Mouse (Mus musculus) retina, postnatal 1 day (tissue): ENCODE data around the gene Mest.

Experiments
- DNase-seq: peaks from one replicate; pipeline ENCODE4 v3.0.0-alpha.2; 2012

The Mest gene

GRCm38 (mm10) chr6:30745591-30745990 is 22.2 kb downstream of the Mest start:
- DNase-seq = no peak

- DNase-seq = no peak
Measured at GRCm38 (mm10) chr6:30747631-30748357, 24.4 kb downstream of the Mest start.

GRCm38 (mm10) chr6:30748358-30748910 is 25.1 kb downstream of the Mest start:
- DNase-seq = no peak

- no peak for DNase-seq
Measured at GRCm38 (mm10) chr6:30749042-30749689, 25.8 kb downstream of the Mest start.

GRCm38 (mm10) chr6:30749892-30750291 is 26.5 kb downstream of the Mest start:
- no peak for DNase-seq

- no peak for DNase-seq
Measured at GRCm38 (mm10) chr6:30750482-30750881, 27.1 kb downstream of the Mest start.

GRCm38 (mm10) chr6:30751209-30751608 is 27.9 kb downstream of the Mest start:
- no peak for DNase-seq
